Mouse (Mus musculus): ENCODE data around the gene Dcaf12l1. TPM values are rescaled to one million over a fixed set of nuclear protein-coding genes. Genes with fewer than 3 reads are reported as not detected.
"Not testable (repeated sequence)": the region's sequence is repeated elsewhere in the genome, so short reads cannot be mapped to it uniquely, and the experiment has no call there.

The Dcaf12l1 gene
- polyA plus RNA-seq (2015; fragmentation: Nextera tagmentation; extraction: Ambion mirVana) = 10.7 and 12.9 TPM in 2 replicates

DNA sequence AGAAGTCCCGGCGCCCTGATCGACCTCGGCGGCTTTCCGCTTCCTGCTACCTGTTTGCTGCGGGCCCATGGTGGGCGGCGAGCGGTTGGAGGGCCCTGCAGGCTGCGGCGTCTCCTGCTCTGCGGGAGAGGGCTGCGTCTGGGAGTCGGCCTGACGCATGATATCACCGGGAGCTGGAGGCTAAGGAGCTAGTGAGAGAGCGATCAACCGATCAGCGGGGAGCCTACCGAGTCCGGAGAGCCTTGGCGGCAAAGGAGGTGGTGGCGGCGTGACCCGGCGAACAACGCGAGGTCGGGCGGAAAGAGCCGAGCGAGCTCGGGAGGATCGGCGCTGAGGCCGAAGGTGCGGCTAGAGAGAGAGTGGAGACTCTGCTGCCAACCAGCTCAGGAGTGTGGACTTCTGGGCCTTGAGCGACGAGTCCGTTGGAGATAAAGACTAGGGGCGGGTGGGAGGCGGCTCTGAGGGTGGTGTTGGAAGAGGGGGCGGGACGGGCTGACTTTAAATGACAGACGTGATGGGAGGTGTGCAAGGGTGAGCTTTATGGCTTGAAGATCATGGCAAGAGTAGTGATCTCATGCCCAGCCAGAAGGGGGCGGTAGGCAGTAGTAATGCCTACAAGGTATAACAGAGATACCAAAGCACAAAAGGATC is at the start of gene Dcaf12l1:
Dcaf12l1 (minus strand) TSS at position 437 of the 651 bp plus-strand sequence.
- H3K9ac ChIP-seq = peak within 1 kb of the TSS; percentile 39
- H3K27me3 ChIP-seq = no peaks in the 10 kb centered on the region
- peak; percentile 52; the same call in 1 of the 2 replicates for ATAC-seq (ENCODE audit: insufficient number of reproducible peaks, low FRiP score, low TSS enrichment, low read depth)
- WGBS = 19% methylated on average over 47 of the region's 47 CpGs
- peak within 1 kb of the TSS; percentile 50 for H3K4me3 ChIP-seq
- no peaks in the 10 kb centered on the region for H3K4me1 ChIP-seq
- no peaks in the 10 kb centered on the region for H3K36me3 ChIP-seq
- no peak within 1 kb of the TSS for H3K27ac ChIP-seq
- H3K9me3 ChIP-seq = no peaks in the 10 kb centered on the region
- peak within 1 kb of the TSS; percentile 63 for H3K4me2 ChIP-seq

DNA sequence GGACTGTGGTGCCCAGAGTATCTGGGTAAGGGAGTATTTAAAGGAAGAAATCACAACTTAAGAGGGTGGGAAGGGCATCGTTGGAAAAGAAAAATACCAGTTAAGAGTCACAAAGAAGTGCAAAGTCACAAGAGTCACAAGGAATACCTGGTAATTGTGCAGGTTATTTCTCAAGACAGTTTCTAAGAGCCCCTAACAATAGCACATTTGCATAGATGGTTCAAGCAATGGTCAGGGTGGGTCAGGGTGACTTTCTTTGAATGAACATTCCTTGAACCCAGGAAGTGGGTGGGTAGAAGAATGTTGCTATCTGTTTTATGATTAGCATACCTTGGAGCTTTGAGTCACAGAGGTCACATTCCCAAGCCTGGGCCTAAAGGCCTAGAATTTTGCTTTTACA is 19.4 kb upstream of the Dcaf12l1 start:
- H3K9me3 ChIP-seq; ATAC-seq (ENCODE audit: insufficient number of reproducible peaks, low FRiP score, low TSS enrichment, low read depth); H3K36me3 ChIP-seq; H3K9ac ChIP-seq; H3K4me2 ChIP-seq; H3K27ac ChIP-seq; H3K27me3 ChIP-seq; H3K4me1 ChIP-seq; H3K4me3 ChIP-seq: not testable (repeated sequence)
- 54% methylated on average over 1 of the region's 1 CpGs for WGBS

DNA sequence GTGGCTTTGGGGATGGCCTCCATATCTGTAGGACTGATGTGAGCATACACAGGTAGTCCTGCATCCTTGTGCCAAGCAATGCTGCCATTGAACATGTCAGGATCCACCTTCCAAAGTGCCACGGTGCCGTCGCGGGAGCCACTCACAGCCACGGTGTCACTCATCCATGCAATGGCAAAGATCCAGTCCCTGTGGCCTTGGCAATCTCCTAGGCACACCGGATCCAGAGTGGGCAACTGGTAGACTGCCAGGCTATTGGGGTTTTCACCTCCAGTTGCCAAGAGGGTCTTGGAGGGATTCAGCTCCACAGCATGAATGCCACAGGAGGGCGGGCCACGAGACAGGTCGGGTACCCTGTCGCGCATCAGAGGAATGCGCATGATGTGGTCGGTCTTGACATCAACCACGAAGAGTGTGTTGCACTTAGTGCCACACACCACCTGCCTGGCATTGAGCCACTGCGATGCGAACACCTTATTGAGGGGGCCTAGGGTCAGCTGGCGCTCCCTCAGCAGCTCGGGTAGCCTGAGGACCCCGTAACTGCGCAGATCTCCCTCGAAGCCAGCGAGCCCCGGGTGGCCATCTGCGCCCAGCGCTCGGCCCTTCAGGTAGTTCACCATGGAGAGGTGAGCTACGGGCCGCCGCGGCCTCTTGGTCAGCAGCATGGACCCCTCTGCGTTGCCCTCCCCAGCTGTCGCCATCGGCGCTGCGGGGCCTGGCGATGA is 799 bp downstream of the Dcaf12l1 start:
- Histone ChIP-seq H3K9ac (peak overlapping the region; percentile 39), H3K9me3 (no peaks in the 10 kb centered on the region), H3K4me3 (peak overlapping the region; percentile 50), H3K27me3 (no peaks in the 10 kb centered on the region), H3K36me3 (no peaks in the 10 kb centered on the region), H3K4me2 (peak overlapping the region; percentile 63), H3K27ac (no peak overlapping the region), H3K4me1 (no peaks in the 10 kb centered on the region)
- 46% methylated on average over 35 of the region's 36 CpGs for WGBS
- 0 out of 2 replicates have a peak, but pooled peaks have one; percentile 7 for ATAC-seq (ENCODE audit: insufficient number of reproducible peaks, low FRiP score, low TSS enrichment, low read depth)

Data from limb, embryonic 15.5 days (tissue).